Mouse (Mus musculus) kidney, adult 11 months (tissue): Measurements from ENCODE around the gene Tnrc6b.
A peak's percentile ranks its signal among the peaks of the same experiment; 100 is the strongest.

ENCODE experiments used
- DNase-seq: peaks from one replicate; pipeline ENCODE4 v3.0.0; 2022

Tnrc6b gene

GRCm38 (mm10) chr15:80741836-80742235 lies 30.7 kb downstream of the Tnrc6b start:
- DNase-seq, result no peak

GRCm38 (mm10) chr15:80742991-80743474 lies 31.9 kb downstream of the Tnrc6b start:
- DNase-seq, result no peak

- DNase-seq, result no peak
Measured at GRCm38 (mm10) chr15:80743606-80744005, 32.5 kb downstream of the Tnrc6b start.

- DNase-seq, result no peak
Measured at GRCm38 (mm10) chr15:80744667-80745422, 33.7 kb downstream of the Tnrc6b start.

GRCm38 (mm10) chr15:80748979-80749378 lies 37.9 kb downstream of the Tnrc6b start:
- DNase-seq, result no peak

- DNase-seq, result peak; percentile 20
Measured at GRCm38 (mm10) chr15:80753351-80753750, 42.2 kb downstream of the Tnrc6b start.

GRCm38 (mm10) chr15:80754103-80754502 lies 43.0 kb downstream of the Tnrc6b start:
- DNase-seq, result no peak

GRCm38 (mm10) chr15:80759451-80759850 lies 48.3 kb downstream of the Tnrc6b start:
- no peak for DNase-seq

- DNase-seq, result no peak
Measured at GRCm38 (mm10) chr15:80760504-80760903, 49.4 kb downstream of the Tnrc6b start.

- no peak for DNase-seq
Measured at GRCm38 (mm10) chr15:80760935-80761334, 49.8 kb downstream of the Tnrc6b start.

GRCm38 (mm10) chr15:80762621-80763020 lies 51.5 kb downstream of the Tnrc6b start:
- no peak for DNase-seq

GRCm38 (mm10) chr15:80764666-80765065 lies 53.6 kb downstream of the Tnrc6b start:
- no peak for DNase-seq

GRCm38 (mm10) chr15:80765381-80765780 lies 54.3 kb downstream of the Tnrc6b start:
- DNase-seq, result peak; percentile 16

GRCm38 (mm10) chr15:80768216-80768615 lies 57.1 kb downstream of the Tnrc6b start:
- no peak for DNase-seq

GRCm38 (mm10) chr15:80771926-80772441 lies 60.9 kb downstream of the Tnrc6b start:
- DNase-seq, result no peak

GRCm38 (mm10) chr15:80774666-80775065 lies 63.6 kb downstream of the Tnrc6b start:
- no peak for DNase-seq

GRCm38 (mm10) chr15:80779006-80779405 lies 67.9 kb downstream of the Tnrc6b start:
- DNase-seq, result no peak

- no peak for DNase-seq
Measured at GRCm38 (mm10) chr15:80780154-80780751, 69.1 kb downstream of the Tnrc6b start.

- DNase-seq, result no peak
Measured at GRCm38 (mm10) chr15:80781218-80781806, 70.2 kb downstream of the Tnrc6b start.

GRCm38 (mm10) chr15:80784553-80784971 lies 73.4 kb downstream of the Tnrc6b start:
- no peak for DNase-seq

GRCm38 (mm10) chr15:80785699-80786098 lies 74.6 kb downstream of the Tnrc6b start:
- DNase-seq, result no peak

- no peak for DNase-seq
Measured at GRCm38 (mm10) chr15:80787746-80788145, 76.6 kb downstream of the Tnrc6b start.

- DNase-seq, result no peak
Measured at GRCm38 (mm10) chr15:80792556-80792955, 81.4 kb downstream of the Tnrc6b start.

- DNase-seq, result no peak
Measured at GRCm38 (mm10) chr15:80795076-80795475, 84.0 kb downstream of the Tnrc6b start.
